Mouse (Mus musculus): ENCODE measurements around the gene Pphln1.
"Not testable (repeated sequence)": the region's sequence is repeated elsewhere in the genome, so short reads cannot be mapped to it uniquely, and the experiment has no call there.

Gene Pphln1

GRCm38 (mm10) chr15:93397826-93398698 is at the start of gene Pphln1, which contains the start of gene Zcrb1:
Pphln1 (plus strand) TSS chr15:93398350.
Zcrb1 (minus strand) TSS chr15:93398334.
- in situ Hi-C loops (cut with MboI, MseI) = no loop called here

DNA sequence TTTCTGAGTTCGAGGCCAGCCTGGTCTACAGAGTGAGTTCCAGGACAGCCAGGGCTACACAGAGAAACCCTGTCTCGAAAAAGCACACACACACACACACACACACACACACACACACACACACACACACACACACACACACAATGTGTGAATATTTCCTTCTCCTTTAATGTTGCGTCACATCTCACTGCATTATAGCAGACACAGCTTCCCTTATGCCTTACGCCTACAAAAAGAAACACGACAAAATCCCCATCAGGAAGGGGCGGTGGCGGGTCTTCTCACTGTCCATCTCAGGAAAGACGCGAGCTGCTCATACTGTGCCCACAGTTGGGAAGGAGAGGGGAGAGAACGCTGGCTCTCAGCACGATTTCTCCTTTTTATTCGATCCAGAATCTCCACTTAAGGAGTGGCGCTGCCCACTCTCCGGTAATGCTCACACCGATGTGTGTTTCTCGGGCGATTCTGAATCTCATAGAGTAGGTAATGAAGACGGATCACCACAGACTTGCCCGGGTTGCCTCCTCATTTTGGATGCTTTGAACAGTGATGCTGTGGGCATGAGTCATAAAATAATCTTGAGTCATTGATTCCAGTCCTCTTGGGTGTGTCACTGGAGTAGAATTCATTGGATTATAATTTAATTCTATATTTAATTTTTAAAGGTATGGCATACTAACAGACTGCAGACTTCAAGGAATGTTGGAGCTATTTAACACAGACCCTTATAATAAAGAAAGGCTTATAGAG is 39.6 kb upstream of the Pphln1 start:
- in situ Hi-C loops (cut with MboI, MseI) = no loop called here

DNA sequence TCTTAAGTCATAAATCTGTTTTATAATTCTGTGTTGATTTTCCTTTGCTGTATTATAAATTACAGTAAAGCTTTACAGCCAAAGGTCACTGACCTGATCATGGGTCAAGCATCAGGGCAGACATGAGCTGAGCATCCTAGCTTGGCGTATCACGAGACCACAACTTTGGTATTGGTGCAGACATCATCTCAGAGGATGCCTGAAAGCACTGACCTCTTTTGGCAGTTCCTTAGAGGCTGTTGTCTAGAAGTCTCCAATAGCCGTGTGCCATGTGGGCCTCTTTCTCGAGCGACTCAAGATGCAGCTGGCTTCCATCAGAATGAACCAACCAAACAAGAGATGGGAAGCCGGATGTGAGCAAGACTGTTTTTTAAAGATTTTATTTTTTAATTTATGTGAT is 32.6 kb upstream of the Pphln1 start:
- in situ Hi-C loops (cut with MboI, MseI) = loop anchor here (10.0 kb wide), 1 partner anchor 1749 kb away; no protein-coding TSS in a partner anchor

DNA sequence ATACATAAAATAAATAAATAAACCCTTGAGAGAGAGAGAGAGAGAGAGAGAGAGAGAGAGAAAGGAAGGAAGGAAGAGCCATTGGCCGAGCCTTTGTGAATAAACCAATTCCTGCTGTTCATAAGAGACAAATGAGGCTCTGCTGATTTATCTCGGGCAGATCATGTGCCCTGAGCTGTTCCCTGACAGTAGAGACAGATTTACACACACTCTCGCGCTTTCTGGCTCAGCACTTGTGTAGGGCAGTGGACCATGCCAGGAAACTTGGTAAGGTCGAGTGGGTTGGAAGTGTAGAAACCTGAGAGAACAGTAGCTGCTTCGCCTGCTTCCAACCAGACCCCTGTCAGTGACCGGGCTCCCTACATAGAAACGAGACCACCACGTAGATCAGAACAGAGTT is 29.6 kb upstream of the Pphln1 start:
- in situ Hi-C loops (cut with MboI, MseI) = loop anchor here (10.0 kb wide), 1 partner anchor 1746 kb away; no protein-coding TSS in a partner anchor

DNA sequence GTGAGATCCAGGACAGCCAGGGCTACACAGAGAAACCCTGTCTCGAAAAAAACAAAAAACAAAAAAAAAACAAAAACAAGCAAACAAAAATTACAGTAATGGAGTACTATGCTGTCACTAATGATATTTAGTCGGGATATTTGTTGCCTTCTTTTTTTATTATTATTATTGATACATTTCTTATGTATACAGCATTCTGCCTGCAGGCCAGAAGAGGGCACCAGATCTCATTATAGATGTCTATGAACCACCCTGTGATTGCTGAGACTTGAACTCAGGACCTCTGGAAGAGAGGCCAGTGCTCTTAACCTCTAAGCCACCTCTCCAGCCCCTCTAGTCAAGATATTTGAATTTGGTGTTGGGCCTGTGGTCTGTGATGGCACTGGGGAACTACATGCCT is 26.3 kb upstream of the Pphln1 start:
- in situ Hi-C loops (cut with MboI, MseI) = no loop called here

DNA sequence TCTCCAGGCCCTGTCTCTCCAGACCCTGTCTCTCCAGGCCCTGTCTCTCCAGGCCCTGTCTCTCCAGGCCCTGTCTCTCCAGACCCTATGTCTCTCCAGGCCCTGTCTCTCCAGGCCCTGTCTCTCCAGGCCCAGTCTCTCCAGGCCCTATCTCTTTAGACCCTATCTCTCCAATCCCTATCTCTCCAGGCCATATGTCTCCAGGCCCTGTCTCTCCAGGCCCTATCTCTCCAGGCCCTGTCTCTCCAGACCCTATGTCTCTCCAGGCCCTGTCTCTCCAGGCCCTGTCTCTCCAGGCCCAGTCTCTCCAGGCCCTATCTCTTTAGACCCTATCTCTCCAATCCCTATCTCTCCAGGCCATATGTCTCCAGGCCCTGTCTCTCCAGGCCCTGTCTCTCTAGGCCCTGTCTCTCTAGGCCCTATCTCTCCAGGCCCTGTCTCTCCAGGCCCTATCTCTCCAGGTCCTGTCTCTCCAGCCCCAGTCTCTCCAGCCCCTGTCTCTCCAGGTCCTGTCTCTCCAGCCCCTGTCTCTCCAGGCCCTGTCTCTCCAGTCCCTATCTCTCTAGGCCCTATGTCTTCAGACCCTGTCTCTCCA is 25.5 kb upstream of the Pphln1 start:
- in situ Hi-C loops (cut with MboI, MseI) = not testable (repeated sequence)

DNA sequence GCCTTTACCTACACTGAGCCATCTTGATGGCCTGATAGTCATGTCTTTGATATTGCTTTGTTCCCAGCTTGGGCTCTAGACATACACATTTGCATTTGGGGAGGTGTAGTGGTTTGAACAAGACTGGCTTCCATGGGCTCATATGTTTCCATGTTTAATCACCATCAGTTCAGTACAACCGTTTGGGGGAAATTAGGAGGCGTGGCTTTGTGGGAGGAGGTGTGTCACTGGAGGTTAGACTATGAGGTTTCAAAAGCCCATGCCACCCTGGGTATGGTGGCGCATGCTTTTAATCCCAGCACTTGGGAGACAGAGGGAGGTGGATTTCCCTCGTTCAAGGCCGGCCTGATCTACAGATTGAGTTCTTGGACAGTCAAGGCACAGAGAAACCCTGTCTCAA is 22.5 kb upstream of the Pphln1 start:
- in situ Hi-C loops (cut with MboI, MseI) = loop anchor here (5.0 kb wide), 1 partner anchor 62 kb away; no protein-coding TSS in a partner anchor

GRCm38 (mm10) chr15:93379177-93379576 is 19.0 kb upstream of the Pphln1 start:
- in situ Hi-C loops (cut with MboI, MseI) = loop anchor here (5.0 kb wide), 1 partner anchor 58 kb away; no protein-coding TSS in a partner anchor

- in situ Hi-C loops (cut with MboI, MseI) = no loop called here
These were observed 16.8 kb upstream of the Pphln1 start for GRCm38 (mm10) chr15:93381337-93381736.

DNA sequence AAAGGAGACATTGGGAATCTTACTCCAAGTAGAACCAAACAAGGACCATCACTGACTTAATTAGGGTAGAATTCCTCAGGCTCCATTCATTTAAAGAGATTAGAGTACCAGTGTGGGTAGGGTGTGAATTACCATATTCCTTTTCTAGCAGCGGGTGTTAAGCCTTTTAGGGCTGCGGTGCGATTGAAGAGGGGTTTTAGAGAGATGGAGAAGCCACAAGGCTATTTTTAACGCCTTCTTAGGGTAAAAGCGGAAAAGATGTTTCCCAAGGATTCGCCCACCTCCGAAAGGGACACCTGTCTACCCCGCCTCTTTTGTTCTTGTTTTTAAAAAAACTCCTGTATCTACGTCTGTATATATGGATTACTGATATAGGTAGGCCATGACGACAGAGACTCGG is 881 bp upstream of the Pphln1 start:
- in situ Hi-C loops (cut with MboI, MseI) = no loop called here

DNA sequence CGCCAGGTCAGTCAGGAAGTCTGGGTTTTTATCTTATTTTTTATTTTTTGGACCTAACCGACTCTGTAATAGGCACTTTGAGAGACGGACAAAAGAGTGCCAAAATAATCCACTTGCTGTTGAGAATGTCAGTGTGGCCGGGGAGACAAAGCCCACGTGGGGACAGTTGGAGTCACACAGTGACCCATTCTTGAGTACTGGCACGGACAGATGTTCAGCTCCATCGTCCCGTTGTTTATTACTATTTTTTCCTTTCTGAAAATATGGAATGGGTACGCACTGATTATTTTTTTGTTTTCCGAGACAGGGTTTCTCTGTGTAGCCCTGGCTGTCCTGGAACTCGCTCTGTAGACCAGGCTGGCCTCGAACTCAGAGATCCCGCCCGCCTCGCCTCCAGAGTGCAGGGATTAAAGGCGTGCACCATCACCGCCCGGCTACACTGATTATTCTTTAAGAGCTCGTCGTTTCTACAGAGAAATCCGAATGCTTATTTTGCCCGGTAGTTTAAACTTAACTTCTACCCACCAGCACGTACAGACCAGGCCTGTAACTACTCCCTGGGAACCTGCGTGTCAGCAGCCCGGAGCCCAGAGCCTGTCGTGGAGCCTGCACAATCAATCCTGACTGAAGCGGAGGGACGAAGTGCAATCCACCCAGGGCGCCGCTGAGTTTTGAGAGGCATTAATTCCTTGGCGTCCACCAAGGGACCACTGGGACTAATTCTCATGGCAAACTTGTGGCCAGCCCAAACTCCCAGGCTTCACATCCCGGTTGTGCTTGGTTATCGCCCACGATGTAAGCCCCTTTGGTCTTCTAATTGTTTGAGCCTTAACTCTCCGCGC is 770 bp downstream of the Pphln1 start:
- in situ Hi-C loops (cut with MboI, MseI) = no loop called here

DNA sequence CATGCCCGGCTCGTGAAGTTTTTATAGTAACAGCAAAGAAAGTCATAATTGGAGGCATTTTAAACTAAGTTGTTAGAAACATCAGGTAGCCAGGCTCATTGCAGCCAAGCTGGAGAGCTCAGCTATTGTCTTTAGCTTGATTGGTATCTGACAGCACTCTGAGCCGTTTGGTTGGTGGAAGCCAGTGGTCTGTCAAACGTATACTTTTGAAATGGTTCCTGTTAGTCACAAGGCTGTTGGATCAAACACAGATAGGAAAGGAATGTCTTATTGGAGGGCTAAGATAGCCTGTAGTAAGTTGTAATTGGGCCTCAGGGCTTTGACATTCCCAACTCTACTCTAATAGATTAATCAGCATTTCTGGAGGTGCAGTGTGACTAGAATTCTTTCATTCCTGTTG is 3.3 kb downstream of the Pphln1 start:
- in situ Hi-C loops (cut with MboI, MseI) = no loop called here

DNA sequence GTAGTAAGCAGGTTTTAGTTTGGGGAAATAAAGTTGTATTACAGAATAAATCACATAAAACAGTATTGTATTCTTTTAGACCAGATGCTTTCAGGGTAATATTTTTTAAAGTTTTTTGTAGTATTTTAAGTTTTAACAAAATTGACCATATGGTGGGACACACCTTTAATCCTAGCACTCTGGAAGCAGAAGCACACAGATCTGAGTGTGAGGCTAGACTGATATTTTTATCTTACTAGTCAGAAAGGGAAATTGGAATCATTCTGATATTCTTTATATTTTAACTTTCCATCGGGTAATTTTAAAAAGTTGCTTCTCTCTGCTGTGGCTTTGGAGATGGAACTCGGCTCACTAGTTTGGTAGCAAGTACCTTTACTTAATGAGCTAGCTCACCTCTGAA is 4.6 kb downstream of the Pphln1 start:
- in situ Hi-C loops (cut with MboI, MseI) = no loop called here

DNA sequence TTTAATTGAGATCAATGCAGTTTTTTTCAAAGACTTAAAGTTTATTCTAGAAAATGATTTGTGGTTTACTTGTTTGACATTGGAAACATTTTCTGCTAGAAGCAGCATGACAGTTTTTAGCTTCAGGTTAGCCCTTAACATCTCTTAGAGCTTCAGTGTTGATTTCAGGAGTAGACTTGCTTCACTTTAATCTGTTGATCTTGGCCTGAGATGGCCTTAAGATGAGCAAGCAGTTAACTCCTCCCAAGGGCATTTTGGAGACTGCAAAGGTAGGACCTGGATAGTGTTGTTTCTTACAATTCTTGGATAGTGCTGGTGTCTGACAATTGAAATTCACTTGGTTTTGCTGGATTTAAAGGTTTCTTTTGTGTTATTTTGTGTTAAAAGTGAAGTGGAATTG is 6.7 kb downstream of the Pphln1 start:
- in situ Hi-C loops (cut with MboI, MseI) = no loop called here

DNA sequence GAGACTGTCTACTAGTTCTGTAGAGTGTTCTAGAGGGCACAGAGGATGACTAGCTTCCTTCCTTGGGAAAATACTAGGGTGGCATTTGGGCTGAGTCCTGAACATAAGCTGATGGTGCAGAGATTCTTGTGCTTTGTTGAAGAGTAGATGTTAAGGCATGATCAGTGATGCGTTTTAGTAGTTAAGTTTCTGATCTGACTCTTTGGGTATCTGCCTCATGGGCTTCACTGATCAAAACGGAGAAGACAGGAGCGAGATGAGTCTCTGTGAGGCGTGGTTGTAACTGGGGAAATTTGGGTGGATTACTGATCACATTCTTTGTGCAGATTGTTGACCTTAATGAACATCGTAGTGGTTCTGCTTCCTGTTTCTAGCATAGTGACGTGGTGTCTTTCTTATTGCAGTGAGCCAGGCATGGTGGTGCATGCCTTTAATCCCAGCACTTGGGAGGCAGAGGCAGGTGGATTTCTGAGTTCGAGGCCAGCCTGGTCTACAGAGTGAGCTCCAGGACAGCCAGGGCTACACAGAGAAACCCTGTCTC is 7.4 kb downstream of the Pphln1 start:
- in situ Hi-C loops (cut with MboI, MseI) = no loop called here

DNA sequence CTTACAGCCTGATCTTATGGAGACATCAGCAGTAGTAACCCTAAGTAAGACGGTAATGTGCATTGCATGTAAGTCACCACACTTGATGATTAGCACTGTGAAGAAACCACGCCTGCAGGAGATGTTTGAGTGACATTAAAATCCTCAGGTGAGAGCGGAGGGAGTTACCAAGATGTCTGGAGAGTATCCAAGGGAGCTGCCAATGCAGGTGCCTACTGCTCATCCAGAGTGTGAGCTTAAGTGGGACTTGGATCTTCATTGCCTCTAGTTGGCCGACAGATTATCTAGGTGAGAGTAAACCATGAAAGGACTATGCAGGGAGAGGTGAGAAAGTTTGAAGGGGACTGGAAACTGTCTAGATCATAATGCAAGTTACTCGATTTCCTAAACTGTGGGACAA is 8.3 kb downstream of the Pphln1 start:
- in situ Hi-C loops (cut with MboI, MseI) = no loop called here

DNA sequence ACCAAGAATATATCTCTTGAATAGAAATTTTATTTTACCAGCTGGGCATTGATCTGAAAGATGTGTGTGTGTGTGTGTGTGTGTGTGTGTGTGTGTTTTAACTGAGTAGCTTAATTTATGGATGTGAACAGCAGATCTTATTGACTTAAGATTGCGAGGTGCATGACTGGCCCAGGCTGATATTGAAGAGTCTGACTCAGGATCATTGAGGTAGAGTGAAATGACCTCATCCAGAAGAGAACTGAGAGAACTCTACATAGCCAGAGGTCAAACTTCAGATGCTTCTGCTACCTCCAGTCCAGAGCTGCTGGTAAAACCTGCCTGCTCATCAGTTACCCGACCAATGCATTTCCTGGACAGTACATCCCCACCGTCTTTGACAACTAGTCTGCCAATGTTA is 14.3 kb downstream of the Pphln1 start:
- in situ Hi-C loops (cut with MboI, MseI) = no loop called here

- in situ Hi-C loops (cut with MboI, MseI) = no loop called here
These were observed 16.3 kb downstream of the Pphln1 start for GRCm38 (mm10) chr15:93414456-93414855.

- in situ Hi-C loops (cut with MboI, MseI) = no loop called here
These were observed 18.1 kb downstream of the Pphln1 start for GRCm38 (mm10) chr15:93416300-93416699.

DNA sequence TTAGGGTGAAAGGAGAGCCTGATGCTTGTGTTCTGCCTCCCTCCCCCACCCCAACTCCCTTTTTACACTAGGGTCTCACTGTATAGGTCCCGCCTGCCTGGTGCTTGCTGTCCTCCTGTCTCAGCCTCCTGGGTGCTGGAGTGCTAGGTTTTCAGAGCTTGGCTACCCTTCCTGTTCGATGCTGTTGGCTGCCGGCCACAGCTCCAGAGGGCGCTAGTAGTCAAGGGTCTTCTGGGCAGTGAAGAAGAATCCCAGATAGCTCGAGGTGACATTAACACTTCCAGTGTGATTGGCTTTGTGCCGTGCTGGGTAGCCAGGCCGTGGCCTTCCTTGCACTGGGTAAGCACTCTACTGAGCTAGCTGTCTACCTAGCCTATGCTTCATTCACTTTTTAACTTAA is 22.4 kb downstream of the Pphln1 start:
- in situ Hi-C loops (cut with MboI, MseI) = no loop called here

- in situ Hi-C loops (cut with MboI, MseI) = no loop called here
These were observed 24.4 kb downstream of the Pphln1 start for GRCm38 (mm10) chr15:93422537-93422936.
